Mouse (Mus musculus) kidney, embryonic 14.5 days (tissue): ENCODE results near the gene Ccdc191. TPM values are rescaled to one million over a fixed set of nuclear protein-coding genes. Genes with fewer than 3 reads are reported as not detected.

ENCODE experiments used
- ATAC-seq: fragments of 200-750 bp; cut with Nextera tagmentation; 2 replicates; pipeline ENCODE4 v1.8.0; 2017; ENCODE audit warnings: moderate number of reproducible peaks, mild to moderate bottlenecking, moderate TSS enrichment, moderate library complexity; ENCODE audit not compliant: low FRiP score, low TSS enrichment
- H3K27ac ChIP-seq: fragments of 300-500 bp; sonication (generic); 2 replicates; pipeline ENCODE4 v1.5.1; 2014; ENCODE audit warnings: low read depth, mild to moderate bottlenecking, low read length, moderate library complexity, mixed read lengths
- H3K27me3 ChIP-seq: fragments of 300-500 bp; sonication (generic); 2 replicates; pipeline ENCODE4 v1.6.1; 2014; ENCODE audit warnings: mild to moderate bottlenecking, low read length; ENCODE audit not compliant: control insufficient read depth, insufficient read depth
- H3K36me3 ChIP-seq: fragments of 300-500 bp; sonication (generic); 2 replicates; pipeline ENCODE4 v1.6.1; 2014; ENCODE audit warnings: low read length, mixed read lengths; ENCODE audit not compliant: control insufficient read depth, insufficient read depth
- H3K4me1 ChIP-seq: fragments of 300-500 bp; sonication (generic); 2 replicates; pipeline ENCODE4 v1.6.1; 2014; ENCODE audit warnings: low read length, mixed read lengths; ENCODE audit not compliant: control insufficient read depth, insufficient read depth
- H3K4me2 ChIP-seq: fragments of 300-500 bp; sonication (generic); replicated peaks from 2 replicates; pipeline ENCODE4 v1.6.1; 2014; ENCODE audit warnings: low read depth, mild to moderate bottlenecking, low read length
- H3K4me3 ChIP-seq: fragments of 300-500 bp; sonication (generic); 2 replicates; pipeline ENCODE4 v1.5.1; 2014; ENCODE audit warnings: mild to moderate bottlenecking, low read length
- H3K9ac ChIP-seq: fragments of 300-500 bp; sonication (generic); 2 replicates; pipeline ENCODE4 v1.6.1; 2014; ENCODE audit warnings: low read depth, mild to moderate bottlenecking, low read length, moderate library complexity
- H3K9me3 ChIP-seq: fragments of 300-500 bp; sonication (generic); 2 replicates; pipeline ENCODE4 v1.6.1; 2016; ENCODE audit warnings: low read length; ENCODE audit not compliant: control insufficient read depth
- WGBS: fragments of 180-500 bp; shearing (Covaris S2); extraction: QIAGEN DNeasy Blood & Tissue Kit; methylation state at CpG from one replicate; pipeline ENCODE4 v1.1.7; 2014; 5-methylcytosine and 5-hydroxymethylcytosine counted together
- microRNA-seq: library from miRNA; unstranded; fragments of <30 nt; microRNA quantifications from one replicate; pipeline ENCODE4, GENCODE M21; 2016
- polyA plus RNA-seq: library from polyadenylated mRNA; unstranded; fragments of >200 nt; fragmentation: Nextera tagmentation; extraction: Ambion mirVana; gene quantifications from 2 replicates; pipeline ENCODE4 v1.2.1, GENCODE M21; 2014

Ccdc191 gene
- polyA plus RNA-seq, 1 experiment from 2014 or later, result 16.0 TPM

DNA sequence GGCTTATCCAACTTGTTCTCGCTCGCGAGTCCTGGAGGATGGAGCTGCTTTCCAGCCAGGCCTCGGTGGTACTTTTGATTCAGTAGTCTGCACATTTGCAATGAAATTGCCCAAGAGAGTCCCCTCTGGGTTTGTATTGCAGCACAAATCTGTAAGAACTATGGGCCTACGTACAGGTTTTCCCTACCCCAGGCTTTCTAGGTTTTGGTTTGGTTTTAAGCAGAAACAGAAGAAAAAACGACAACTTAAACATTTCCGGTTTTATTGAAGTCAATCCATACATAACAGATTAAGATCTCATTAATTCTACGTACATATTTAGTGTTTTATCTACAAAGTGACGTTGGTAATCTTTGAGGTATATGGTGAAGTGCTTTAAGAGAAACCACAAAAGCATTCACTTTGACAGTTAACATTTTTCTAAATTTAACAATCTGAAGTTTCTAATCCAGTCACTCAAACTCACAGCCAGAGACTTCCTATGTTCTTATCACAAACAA lies 90.6 kb downstream of the Ccdc191 start:
- H3K36me3 ChIP-seq, result no peaks in the 10 kb centered on the region
- H3K27me3 ChIP-seq, result peaks cover 13% of the 10 kb centered on the region
- peak overlapping the region; percentile 100 for H3K4me2 ChIP-seq
- H3K9me3 ChIP-seq, result no peaks in the 10 kb centered on the region
- H3K9ac ChIP-seq, result peak overlapping the region; percentile 62
- peak overlapping the region; percentile 71 for H3K4me3 ChIP-seq
- ATAC-seq, result no peak
- 0 out of 2 replicates have a peak, but pooled peaks cover 4% of the 10 kb centered on the region for H3K4me1 ChIP-seq
- H3K27ac ChIP-seq, result no peak overlapping the region
- WGBS, result 28% methylated on average over 9 of the region's 9 CpGs

DNA sequence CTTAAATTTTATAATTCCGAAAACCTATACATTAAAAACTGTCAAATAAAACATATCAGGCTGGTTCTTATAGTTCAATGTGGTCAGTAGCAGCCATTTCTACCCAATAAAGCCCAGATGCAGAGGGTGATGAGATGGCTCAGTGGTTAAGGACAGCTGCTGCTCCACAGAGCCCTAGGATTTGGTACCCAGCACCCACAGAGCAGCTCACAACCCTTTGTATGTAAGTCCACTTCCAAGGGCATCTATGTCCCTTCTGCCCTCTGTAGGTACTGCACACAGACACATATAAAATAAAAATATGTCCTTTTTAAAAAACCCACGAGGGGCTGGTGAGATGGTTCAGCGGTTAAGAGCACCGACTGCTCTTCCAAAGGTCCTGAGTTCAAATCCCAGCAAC lies 96.7 kb downstream of the Ccdc191 start:
- H3K4me3 ChIP-seq, result no peak overlapping the region

DNA sequence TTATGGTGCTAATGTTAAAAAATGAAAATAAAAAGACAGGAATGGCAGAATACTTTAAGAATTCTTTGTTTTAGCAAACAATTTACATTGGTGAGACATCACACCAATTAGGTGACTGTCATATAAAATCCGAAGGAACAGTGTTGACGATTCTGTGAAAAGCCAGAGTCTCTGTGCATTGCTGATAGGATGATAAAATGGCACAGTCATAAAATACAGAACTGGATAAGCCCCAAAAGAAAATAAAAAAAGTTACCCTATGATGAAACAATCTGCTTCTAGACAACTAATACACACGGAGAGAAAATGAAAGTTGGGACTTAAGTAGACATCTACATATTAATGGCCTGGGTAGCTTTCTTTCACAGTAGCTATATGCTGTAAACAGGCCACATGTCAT lies 105.0 kb downstream of the Ccdc191 start:
- Histone ChIP-seq H3K27me3 (no peaks in the 10 kb centered on the region), H3K9me3 (no peaks in the 10 kb centered on the region), H3K4me1 (no peaks in the 10 kb centered on the region), H3K4me3 (no peak overlapping the region), H3K4me2 (no peak overlapping the region), H3K9ac (no peak overlapping the region), H3K36me3 (no peaks in the 10 kb centered on the region), H3K27ac (no peak overlapping the region)
- no peak for ATAC-seq
- WGBS, result 84% methylated on average over 3 of the region's 3 CpGs

More for the DNA sequence above, 96.7 kb downstream of the Ccdc191 start:
- H3K4me1 ChIP-seq, result no peaks in the 10 kb centered on the region
- ATAC-seq, result no peak
- H3K4me2 ChIP-seq, result no peak overlapping the region
- H3K27ac ChIP-seq, result no peak overlapping the region
- H3K36me3 ChIP-seq, result no peaks in the 10 kb centered on the region
- no peaks in the 10 kb centered on the region for H3K27me3 ChIP-seq
- H3K9ac ChIP-seq, result no peak overlapping the region
- WGBS, result 89% methylated on average over 4 of the region's 4 CpGs
- no peaks in the 10 kb centered on the region for H3K9me3 ChIP-seq

DNA sequence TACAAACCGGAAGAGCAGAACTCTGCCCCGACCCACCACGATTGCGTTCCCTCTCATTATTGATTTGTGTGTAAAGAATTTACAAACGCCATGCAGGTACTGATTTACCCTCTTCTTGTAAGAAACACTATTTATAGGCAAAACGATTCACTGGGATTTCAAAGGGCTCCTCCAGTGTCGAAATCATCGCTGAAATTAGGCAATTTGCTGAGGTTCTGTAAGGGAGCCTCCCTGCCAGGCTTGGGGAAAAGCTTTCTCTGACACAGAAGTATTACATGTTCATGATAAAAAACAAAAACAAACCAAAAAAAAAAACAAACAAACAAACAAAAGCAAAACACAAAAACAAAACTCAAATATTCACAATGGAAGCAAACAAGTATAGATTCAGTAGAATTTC lies 109.5 kb downstream of the Ccdc191 start:
- no peak for ATAC-seq

DNA sequence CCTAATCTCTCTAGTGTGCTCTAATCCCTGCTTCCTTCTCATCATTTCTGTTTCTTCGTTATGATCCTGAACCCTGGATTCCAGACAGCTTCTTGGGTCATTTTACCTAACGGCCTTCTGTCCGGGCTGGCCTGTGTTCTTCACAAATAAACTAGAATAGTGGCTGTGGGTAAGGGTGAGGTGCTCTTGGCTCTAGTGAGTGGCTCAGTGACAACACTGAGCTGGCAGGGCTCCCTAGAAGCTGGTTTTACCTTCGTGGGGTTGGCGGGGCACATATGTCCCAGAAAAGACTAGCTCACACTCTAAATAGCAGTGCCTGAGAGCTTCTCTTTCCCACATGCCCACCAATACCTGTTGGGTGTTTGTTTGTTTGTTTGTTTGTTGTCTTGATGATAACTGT lies 109.9 kb downstream of the Ccdc191 start:
- Histone ChIP-seq H3K4me1 (no peaks in the 10 kb centered on the region), H3K27ac (no peak overlapping the region), H3K4me3 (no peak overlapping the region), H3K9me3 (no peaks in the 10 kb centered on the region), H3K27me3 (no peaks in the 10 kb centered on the region), H3K9ac (no peak overlapping the region), H3K4me2 (no peak overlapping the region), H3K36me3 (no peaks in the 10 kb centered on the region)
- 76% methylated on average over 5 of the region's 5 CpGs for WGBS
- no peak for ATAC-seq

More for the DNA sequence above, 109.5 kb downstream of the Ccdc191 start:
- H3K27me3 ChIP-seq, result no peaks in the 10 kb centered on the region
- H3K4me3 ChIP-seq, result no peak overlapping the region
- WGBS, result 86% methylated on average over 8 of the region's 8 CpGs
- no peak overlapping the region for H3K9ac ChIP-seq
- no peak overlapping the region for H3K27ac ChIP-seq
- H3K4me2 ChIP-seq, result no peak overlapping the region
- H3K36me3 ChIP-seq, result no peaks in the 10 kb centered on the region
- H3K9me3 ChIP-seq, result no peaks in the 10 kb centered on the region
- no peaks in the 10 kb centered on the region for H3K4me1 ChIP-seq

DNA sequence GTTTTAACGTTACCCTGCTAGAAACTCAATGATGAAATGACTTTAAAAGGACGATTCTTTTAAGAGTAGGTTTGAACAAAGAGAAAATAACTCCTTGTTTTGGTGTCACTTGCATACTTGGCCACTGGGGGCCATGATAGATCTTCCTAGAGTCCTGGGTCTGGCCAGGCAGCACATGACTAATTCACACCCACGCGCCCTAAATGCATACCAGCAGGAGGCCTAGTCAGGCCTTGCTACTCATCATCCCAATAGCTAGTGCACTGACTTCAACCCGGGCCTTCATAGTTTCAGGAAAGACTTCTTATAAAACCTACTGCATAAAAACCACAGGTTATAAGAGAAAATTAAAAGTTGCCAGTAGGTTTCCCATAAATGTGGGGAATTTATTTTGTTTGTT lies 112.5 kb downstream of the Ccdc191 start:
- no peaks in the 10 kb centered on the region for H3K9me3 ChIP-seq
- no peaks in the 10 kb centered on the region for H3K36me3 ChIP-seq
- H3K9ac ChIP-seq, result no peak overlapping the region
- H3K4me2 ChIP-seq, result no peak overlapping the region
- ATAC-seq, result no peak
- no peaks in the 10 kb centered on the region for H3K27me3 ChIP-seq
- no peaks in the 10 kb centered on the region for H3K4me1 ChIP-seq
- H3K4me3 ChIP-seq, result no peak overlapping the region
- H3K27ac ChIP-seq, result no peak overlapping the region
- 60% methylated on average over 5 of the region's 5 CpGs for WGBS

DNA sequence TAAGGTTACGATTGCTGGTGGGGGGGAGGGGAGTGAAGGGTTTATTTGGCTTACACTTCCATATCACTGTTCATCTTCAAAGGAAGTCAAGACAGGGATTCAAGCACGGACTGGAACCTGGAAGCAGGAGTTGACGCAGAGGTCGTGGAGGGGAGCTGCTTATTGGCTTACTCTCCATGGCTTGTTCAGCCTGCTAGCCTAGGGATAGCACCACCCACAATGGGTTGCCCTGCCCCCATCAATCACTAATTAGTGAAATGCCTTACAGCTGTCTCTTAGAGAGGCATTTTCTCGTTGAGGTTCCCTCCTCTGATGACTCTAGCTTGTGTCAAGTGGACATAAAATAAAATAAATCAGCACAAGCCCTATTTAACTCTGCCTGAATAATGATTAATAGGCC lies 121.4 kb downstream of the Ccdc191 start:
- no peak overlapping the region for H3K4me3 ChIP-seq
- no peaks in the 10 kb centered on the region for H3K4me1 ChIP-seq
- no peaks in the 10 kb centered on the region for H3K9me3 ChIP-seq
- 50% methylated on average over 5 of the region's 5 CpGs for WGBS
- no peak overlapping the region for H3K4me2 ChIP-seq
- no peaks in the 10 kb centered on the region for H3K36me3 ChIP-seq
- no peaks in the 10 kb centered on the region for H3K27me3 ChIP-seq
- ATAC-seq, result 0 out of 2 replicates have a peak, but pooled peaks have one; percentile 55
- no peak overlapping the region for H3K9ac ChIP-seq
- no peak overlapping the region for H3K27ac ChIP-seq

Small RNAs within 50 kb of the gene (microRNA-seq; reads per million reads assigned to microRNA genes)
- not detected for gene Mir3470b

Other genes starting within 250 kb of the Ccdc191 start
- gene Tigit, start 225.7 kb upstream of the Ccdc191 start, polyA plus RNA-seq, result not detected in 2 replicates
- gene Drd3, start 135.8 kb upstream of the Ccdc191 start, polyA plus RNA-seq, result 0.19 TPM in 1 of 2 replicates, not detected in the other
- 29.3 and 46.2 TPM in 2 replicates for gene Qtrt2, start 37.0 kb downstream of the Ccdc191 start, polyA plus RNA-seq
- 0.81 and 1.6 TPM in 2 replicates for gene Zdhhc23, start 90.0 kb downstream of the Ccdc191 start, polyA plus RNA-seq
- 3.8 and 5.6 TPM in 2 replicates for gene Gramd1c, start 173.5 kb downstream of the Ccdc191 start, polyA plus RNA-seq
- gene Atp6v1a, start 249.9 kb downstream of the Ccdc191 start, polyA plus RNA-seq, result 49.1 and 75.6 TPM in 2 replicates